Mouse (Mus musculus) lung, embryonic 15.5 days (tissue): ENCODE results near the gene Robo1. TPM values are rescaled to one million over a fixed set of nuclear protein-coding genes. Genes with fewer than 3 reads are reported as not detected.
"Not testable (repeated sequence)": the region's sequence is repeated elsewhere in the genome, so short reads cannot be mapped to it uniquely, and the experiment has no call there.

Experiments
- ATAC-seq: fragments of 200-750 bp; cut with Nextera tagmentation; 2 replicates; pipeline ENCODE4 v1.8.0; 2017; ENCODE audit warnings: moderate number of reproducible peaks, borderline replicate concordance; ENCODE audit not compliant: low FRiP score, low TSS enrichment; ENCODE audit errors: extremely low read depth
- H3K27ac ChIP-seq: fragments of 300-500 bp; sonication (generic); 2 replicates; pipeline ENCODE4 v1.5.1; 2015; ENCODE audit warnings: moderate library complexity, mild to moderate bottlenecking, inconsistent platforms
- H3K27me3 ChIP-seq: fragments of 300-500 bp; sonication (generic); 2 replicates; pipeline ENCODE4 v1.6.1; 2015; ENCODE audit warnings: inconsistent platforms
- H3K36me3 ChIP-seq: fragments of 300-500 bp; sonication (generic); 2 replicates; pipeline ENCODE4 v1.6.1; 2015; ENCODE audit warnings: inconsistent platforms
- H3K4me1 ChIP-seq: fragments of 300-500 bp; sonication (generic); 2 replicates; pipeline ENCODE4 v1.6.1; 2015; ENCODE audit warnings: inconsistent platforms
- H3K4me2 ChIP-seq: fragments of 300-500 bp; sonication (generic); 2 replicates; pipeline ENCODE4 v1.6.1; 2015; ENCODE audit warnings: inconsistent platforms, mild to moderate bottlenecking, moderate library complexity
- H3K4me3 ChIP-seq: fragments of 300-500 bp; sonication (generic); 2 replicates; pipeline ENCODE4 v1.5.1; 2015; ENCODE audit warnings: mild to moderate bottlenecking, inconsistent platforms
- H3K9ac ChIP-seq: fragments of 300-500 bp; sonication (generic); 2 replicates; pipeline ENCODE4 v1.6.1; 2015; ENCODE audit warnings: inconsistent platforms
- H3K9me3 ChIP-seq: fragments of 300-500 bp; sonication (generic); 2 replicates; pipeline ENCODE4 v1.6.1; 2016; ENCODE audit warnings: inconsistent platforms
- WGBS: fragments of 180-500 bp; shearing (Covaris S2); methylation state at CpG from one replicate; pipeline ENCODE4 v1.1.7; 2015; 5-methylcytosine and 5-hydroxymethylcytosine counted together
- polyA plus RNA-seq: library from polyadenylated mRNA; unstranded; fragments of >200 nt; fragmentation: Nextera tagmentation; extraction: Ambion mirVana; gene quantifications from 2 replicates; pipeline ENCODE4 v1.2.1, GENCODE M21; 2015

The Robo1 gene
- polyA plus RNA-seq, 1 experiment from 2014 or later, result 32.0 TPM

GRCm38 (mm10) chr16:72465696-72466095 lies 157.6 kb downstream of the Robo1 start:
- no peak for ATAC-seq
- no peak overlapping the region for H3K9ac ChIP-seq
- no peak overlapping the region for H3K4me3 ChIP-seq
- H3K36me3 ChIP-seq, result no peaks in the 10 kb centered on the region
- no peak overlapping the region for H3K4me2 ChIP-seq
- no peaks in the 10 kb centered on the region for H3K27me3 ChIP-seq
- H3K4me1 ChIP-seq, result no peaks in the 10 kb centered on the region
- 62% methylated on average over 3 of the region's 3 CpGs for WGBS
- H3K9me3 ChIP-seq, result no peaks in the 10 kb centered on the region
- H3K27ac ChIP-seq, result no peak overlapping the region

DNA sequence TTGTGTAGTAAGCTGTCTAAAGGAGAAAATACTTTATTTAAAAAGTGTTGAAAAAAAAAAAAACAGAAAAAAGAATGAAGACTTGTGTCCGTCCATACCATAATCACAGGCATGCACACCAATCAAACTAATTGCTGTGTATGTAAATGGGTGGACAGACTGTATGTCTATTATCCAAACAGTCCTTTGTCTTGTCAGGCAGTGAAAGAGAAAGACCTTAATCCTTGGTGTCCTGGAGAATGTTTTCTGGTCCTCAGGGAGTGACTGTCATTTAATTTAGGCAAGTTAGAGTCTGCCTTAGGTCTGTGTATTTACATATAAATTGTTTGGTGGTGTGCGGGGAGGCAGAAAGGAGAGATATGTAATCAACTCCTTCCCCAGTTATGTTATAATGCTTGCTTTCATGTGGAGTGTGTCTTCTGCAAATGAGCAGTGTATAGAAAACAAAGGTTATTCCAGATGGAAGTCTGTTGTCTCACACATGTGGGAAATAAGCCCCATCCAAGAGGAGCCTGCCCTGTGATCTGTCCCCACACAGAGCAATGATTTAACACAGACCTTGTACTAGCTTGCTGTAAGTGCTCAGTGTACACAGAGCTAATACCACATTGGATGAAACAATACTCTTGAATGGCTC lies 162.0 kb downstream of the Robo1 start:
- Histone ChIP-seq H3K4me2 (no peak overlapping the region), H3K9me3 (no peaks in the 10 kb centered on the region), H3K9ac (no peak overlapping the region), H3K27ac (no peak overlapping the region), H3K36me3 (no peaks in the 10 kb centered on the region), H3K27me3 (no peaks in the 10 kb centered on the region), H3K4me3 (no peak overlapping the region), H3K4me1 (no peaks in the 10 kb centered on the region)
- ATAC-seq, result no peak
- WGBS, result 72% methylated on average over 2 of the region's 2 CpGs

DNA sequence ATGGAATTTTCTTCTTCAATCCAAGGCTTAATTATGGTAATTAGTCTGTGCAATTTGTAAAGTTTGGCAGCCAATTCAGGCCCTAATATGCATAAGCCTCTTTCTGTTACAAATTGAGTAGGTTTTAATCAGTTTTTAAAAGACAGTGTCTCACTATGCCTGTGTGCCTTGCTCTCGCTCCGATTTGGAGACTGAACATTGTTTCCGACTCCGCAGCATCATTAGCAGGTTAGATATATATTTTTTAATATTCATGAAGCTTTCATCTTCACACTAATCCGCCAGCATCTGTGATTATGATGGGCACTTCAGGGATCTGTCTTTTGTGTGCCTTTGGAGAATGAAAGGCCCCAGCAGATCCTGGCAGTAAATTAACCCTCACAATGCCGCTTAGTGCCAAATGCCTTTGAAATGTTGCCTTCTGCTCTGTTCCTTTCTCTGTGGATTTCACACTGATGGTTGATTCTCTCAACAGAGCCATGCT lies 202.7 kb downstream of the Robo1 start:
- no peak overlapping the region for H3K27ac ChIP-seq
- WGBS, result 55% methylated on average over 6 of the region's 6 CpGs
- H3K9me3 ChIP-seq, result no peaks in the 10 kb centered on the region
- no peaks in the 10 kb centered on the region for H3K4me1 ChIP-seq
- no peak overlapping the region for H3K4me3 ChIP-seq
- no peaks in the 10 kb centered on the region for H3K36me3 ChIP-seq
- no peaks in the 10 kb centered on the region for H3K27me3 ChIP-seq
- ATAC-seq, result no peak
- no peak overlapping the region for H3K4me2 ChIP-seq
- H3K9ac ChIP-seq, result no peak overlapping the region

GRCm38 (mm10) chr16:72531337-72531736 lies 223.2 kb downstream of the Robo1 start:
- WGBS, result 63% methylated on average over 2 of the region's 2 CpGs
- Histone ChIP-seq H3K4me3 (no peak overlapping the region), H3K9me3 (no peaks in the 10 kb centered on the region), H3K4me2 (no peak overlapping the region), H3K4me1 (no peaks in the 10 kb centered on the region), H3K9ac (no peak overlapping the region), H3K27me3 (no peaks in the 10 kb centered on the region), H3K36me3 (no peaks in the 10 kb centered on the region), H3K27ac (no peak overlapping the region)
- no peak for ATAC-seq

GRCm38 (mm10) chr16:72533900-72534571 lies 225.9 kb downstream of the Robo1 start:
- 88% methylated on average over 4 of the region's 4 CpGs for WGBS

GRCm38 (mm10) chr16:72538171-72538570 lies 230.1 kb downstream of the Robo1 start:
- H3K27ac ChIP-seq, result no peak overlapping the region
- H3K27me3 ChIP-seq, result no peaks in the 10 kb centered on the region
- no peaks in the 10 kb centered on the region for H3K4me1 ChIP-seq

More at GRCm38 (mm10) chr16:72533900-72534571, 225.9 kb downstream of the Robo1 start:
- H3K36me3 ChIP-seq, result no peaks in the 10 kb centered on the region
- H3K4me1 ChIP-seq, result no peaks in the 10 kb centered on the region
- H3K9me3 ChIP-seq, result no peaks in the 10 kb centered on the region
- H3K27me3 ChIP-seq, result no peaks in the 10 kb centered on the region
- no peak for ATAC-seq
- no peak overlapping the region for H3K27ac ChIP-seq
- H3K9ac ChIP-seq, result no peak overlapping the region
- H3K4me2 ChIP-seq, result no peak overlapping the region
- no peak overlapping the region for H3K4me3 ChIP-seq

DNA sequence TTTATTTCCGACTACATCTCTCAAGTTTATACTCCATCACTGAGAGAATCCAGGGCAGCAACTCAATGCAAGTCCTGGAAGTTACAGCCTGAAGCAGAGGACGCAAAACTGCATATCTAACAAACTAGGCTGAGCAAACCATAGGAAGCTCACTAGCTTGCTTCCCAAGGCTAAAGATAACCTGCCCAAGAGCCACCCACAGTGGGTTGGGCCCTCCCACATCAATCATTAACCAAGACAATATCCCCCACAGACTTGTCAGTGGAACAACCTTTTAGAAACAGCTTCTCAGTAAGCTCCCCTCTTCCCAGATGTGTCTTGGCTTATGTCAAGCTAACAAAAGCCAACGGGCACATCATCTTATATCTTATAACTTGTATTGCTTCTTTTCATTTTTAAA lies 235.8 kb downstream of the Robo1 start:
- WGBS, result 58% methylated on average over 3 of the region's 3 CpGs
- Histone ChIP-seq H3K9me3 (no peaks in the 10 kb centered on the region), H3K4me3 (no peak overlapping the region), H3K9ac (no peak overlapping the region), H3K36me3 (no peaks in the 10 kb centered on the region), H3K27ac (no peak overlapping the region), H3K4me2 (no peak overlapping the region), H3K27me3 (no peaks in the 10 kb centered on the region), H3K4me1 (no peaks in the 10 kb centered on the region)
- no peak for ATAC-seq

More at GRCm38 (mm10) chr16:72538171-72538570, 230.1 kb downstream of the Robo1 start:
- no peak for ATAC-seq
- Histone ChIP-seq H3K9ac (no peak overlapping the region), H3K4me2 (no peak overlapping the region), H3K9me3 (no peaks in the 10 kb centered on the region), H3K36me3 (no peaks in the 10 kb centered on the region), H3K4me3 (no peak overlapping the region)
- 50% methylated on average over 3 of the region's 3 CpGs for WGBS

DNA sequence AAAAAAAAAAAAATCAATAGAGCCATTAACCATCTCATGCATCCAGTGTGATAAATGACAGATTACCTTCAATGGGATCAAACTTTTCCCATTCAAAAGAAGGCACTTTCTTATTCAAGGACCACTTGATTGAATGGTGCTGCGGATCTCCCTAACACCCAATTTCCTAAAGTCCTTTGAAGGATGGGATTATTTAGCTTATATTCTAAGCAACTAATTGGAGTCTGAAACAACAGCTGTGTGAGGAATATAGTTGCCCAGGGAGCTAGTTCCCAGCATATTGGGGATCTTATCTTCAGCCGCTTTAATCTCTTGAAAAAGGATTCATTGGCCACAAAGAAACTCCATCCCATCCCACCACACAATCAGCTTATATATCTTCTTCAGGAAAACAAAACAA lies 236.8 kb downstream of the Robo1 start:
- Histone ChIP-seq H3K4me3 (no peak overlapping the region), H3K27ac (no peak overlapping the region), H3K9me3 (no peaks in the 10 kb centered on the region), H3K4me1 (no peaks in the 10 kb centered on the region), H3K27me3 (no peaks in the 10 kb centered on the region), H3K4me2 (no peak overlapping the region), H3K36me3 (no peaks in the 10 kb centered on the region), H3K9ac (no peak overlapping the region)
- WGBS, result 79% methylated on average over 2 of the region's 2 CpGs
- no peak for ATAC-seq

- ATAC-seq, result no peak
- H3K36me3 ChIP-seq, result no peaks in the 10 kb centered on the region
- no peak overlapping the region for H3K9ac ChIP-seq
Measured at GRCm38 (mm10) chr16:72551672-72552243, 243.7 kb downstream of the Robo1 start.

GRCm38 (mm10) chr16:72553713-72554112 lies 245.6 kb downstream of the Robo1 start:
- no peak overlapping the region for H3K27ac ChIP-seq
- H3K9me3 ChIP-seq, result no peaks in the 10 kb centered on the region
- no peaks in the 10 kb centered on the region for H3K36me3 ChIP-seq
- no peaks in the 10 kb centered on the region for H3K4me1 ChIP-seq
- H3K4me2 ChIP-seq, result no peak overlapping the region
- WGBS, result 61% methylated on average over 5 of the region's 5 CpGs
- H3K4me3 ChIP-seq, result no peak overlapping the region
- no peaks in the 10 kb centered on the region for H3K27me3 ChIP-seq
- no peak for ATAC-seq
- no peak overlapping the region for H3K9ac ChIP-seq

More at GRCm38 (mm10) chr16:72551672-72552243, 243.7 kb downstream of the Robo1 start:
- 78% methylated on average over 8 of the region's 8 CpGs for WGBS
- H3K4me2 ChIP-seq, result no peak overlapping the region
- no peaks in the 10 kb centered on the region for H3K27me3 ChIP-seq
- H3K27ac ChIP-seq, result no peak overlapping the region
- H3K4me1 ChIP-seq, result no peaks in the 10 kb centered on the region
- no peaks in the 10 kb centered on the region for H3K9me3 ChIP-seq
- H3K4me3 ChIP-seq, result no peak overlapping the region

GRCm38 (mm10) chr16:72562149-72562548 lies 254.0 kb downstream of the Robo1 start:
- not testable (repeated sequence) for H3K27me3 ChIP-seq, ATAC-seq, H3K27ac ChIP-seq, H3K4me2 ChIP-seq, H3K4me3 ChIP-seq, H3K36me3 ChIP-seq, H3K9ac ChIP-seq, H3K9me3 ChIP-seq, H3K4me1 ChIP-seq
- 33% methylated on average over 2 of the region's 2 CpGs for WGBS
